Mouse (Mus musculus): ENCODE measurements around the gene Dctn1. TPM values are rescaled to one million over a fixed set of nuclear protein-coding genes. Genes with fewer than 3 reads are reported as not detected.
A peak's percentile ranks its signal among the peaks of the same experiment; 100 is the strongest.

Dctn1 gene
- polyA plus RNA-seq, 1 experiment from 2014 or later = 49.7 TPM

DNA sequence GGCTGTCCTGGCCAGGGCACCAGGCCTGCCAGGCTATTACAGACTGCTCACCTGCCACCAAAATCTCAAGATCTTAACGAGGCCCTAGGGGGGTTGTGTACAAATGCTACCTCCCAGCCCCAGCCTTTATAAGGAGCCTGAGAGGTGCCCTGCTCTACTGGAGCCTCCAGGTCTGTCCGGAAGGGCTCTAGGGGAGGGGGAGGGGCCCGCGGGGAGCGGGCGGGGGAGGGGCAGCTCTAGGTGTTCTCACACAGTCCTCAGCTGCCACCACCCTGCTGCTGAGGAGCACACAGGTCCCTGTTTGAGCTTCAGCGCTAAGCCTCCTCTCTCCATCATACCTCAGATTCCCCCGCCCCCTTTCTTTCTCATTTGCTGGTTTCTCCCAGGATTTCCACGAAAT lies 71.4 kb downstream of the Dctn1 start:
- Histone ChIP-seq H3K9me3 (replicated peaks; ENCODE audit: control insufficient read depth, low read length) (no peaks in the 10 kb centered on the region), H3K36me3 (ENCODE audit: control insufficient read depth, insufficient read depth, low read length) (no peaks in the 10 kb centered on the region), H3K4me1 (ENCODE audit: control insufficient read depth, insufficient read depth, low read length) (peaks cover 27% of the 10 kb centered on the region), H3K4me2 (peak overlapping the region; percentile 57), H3K9ac (ENCODE audit: low read depth, low read length) (peak overlapping the region; percentile 28; the same call in 1 of the 2 replicates), H3K27ac (ENCODE audit: low read depth, low read length) (no peak overlapping the region), H3K27me3 (ENCODE audit: control insufficient read depth, insufficient read depth, low read length) (peaks cover 30% of the 10 kb centered on the region), H3K4me3 (ENCODE audit: low read depth, low read length) (peak overlapping the region; percentile 25)
- 1% methylated on average over 9 of the region's 9 CpGs for WGBS (ENCODE audit: insufficient replicate concordance)
- no peak for ATAC-seq (replicated peaks; ENCODE audit: insufficient number of reproducible peaks, low FRiP score, low TSS enrichment)

DNA sequence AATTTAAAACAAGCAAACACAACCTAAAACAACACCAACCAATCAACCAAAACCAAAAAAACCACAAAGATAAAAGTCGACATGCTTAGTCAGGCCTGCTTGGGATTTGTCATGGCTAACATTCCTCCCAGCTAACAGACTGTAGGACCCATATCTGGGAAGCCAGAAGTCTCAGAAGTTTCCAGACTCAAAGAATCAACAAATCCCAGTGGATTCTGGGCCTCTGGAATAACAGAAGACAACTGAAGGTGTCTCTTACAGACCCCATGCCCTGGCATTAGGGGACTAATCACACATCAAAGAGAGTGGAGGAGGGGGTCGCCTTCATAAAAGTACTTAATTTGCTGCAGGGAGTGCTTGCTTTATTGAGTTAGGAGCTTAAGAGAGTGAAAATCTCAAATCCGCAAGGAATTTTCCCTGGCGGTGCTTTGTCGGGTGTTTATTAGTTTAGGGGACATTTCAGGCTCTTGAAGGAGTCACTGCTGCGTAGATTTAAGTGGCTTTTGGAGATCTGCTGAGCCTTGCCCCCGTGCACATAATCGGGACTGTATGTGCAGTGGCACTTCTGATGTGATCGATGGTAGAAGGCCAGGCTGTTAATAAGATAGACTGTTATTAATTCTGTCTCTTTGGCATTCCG lies 78.8 kb downstream of the Dctn1 start:
- WGBS (ENCODE audit: insufficient replicate concordance) = 57% methylated on average over 10 of the region's 10 CpGs
- ATAC-seq (replicated peaks; ENCODE audit: insufficient number of reproducible peaks, low FRiP score, low TSS enrichment) = no peak
- no peaks in the 10 kb centered on the region for H3K9me3 ChIP-seq (replicated peaks; ENCODE audit: control insufficient read depth, low read length)
- peaks cover 7% of the 10 kb centered on the region; the same call in 1 of the 2 replicates for H3K4me1 ChIP-seq (ENCODE audit: control insufficient read depth, insufficient read depth, low read length)
- H3K27me3 ChIP-seq (ENCODE audit: control insufficient read depth, insufficient read depth, low read length) = peaks cover 3% of the 10 kb centered on the region; the same call in 1 of the 2 replicates
- no peak overlapping the region for H3K9ac ChIP-seq (ENCODE audit: low read depth, low read length)
- H3K27ac ChIP-seq (ENCODE audit: low read depth, low read length) = no peak overlapping the region
- no peaks in the 10 kb centered on the region for H3K36me3 ChIP-seq (ENCODE audit: control insufficient read depth, insufficient read depth, low read length)
- H3K4me3 ChIP-seq (ENCODE audit: low read depth, low read length) = no peak overlapping the region
- H3K4me2 ChIP-seq = no peak overlapping the region

DNA sequence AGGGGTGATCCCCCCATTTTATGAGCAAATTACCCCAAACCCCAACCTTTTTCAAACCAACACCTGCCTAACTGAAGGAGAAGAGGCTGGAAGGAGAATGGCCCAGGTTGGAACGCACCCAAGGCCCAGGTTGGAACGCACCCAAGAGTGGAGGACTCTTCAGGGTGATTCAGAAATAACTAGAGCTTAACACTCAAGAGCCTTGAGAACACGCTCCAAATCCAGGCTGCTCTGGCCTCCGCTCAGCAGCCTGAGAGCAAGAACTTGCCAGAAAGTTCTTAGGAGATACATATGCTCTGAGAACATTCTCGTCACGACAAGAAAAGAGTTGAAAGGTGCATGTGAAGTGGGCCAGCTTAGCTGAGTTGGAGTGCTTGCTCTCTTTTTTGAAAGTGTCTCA lies 79.4 kb downstream of the Dctn1 start:
- H3K4me2 ChIP-seq = no peak overlapping the region
- WGBS (ENCODE audit: insufficient replicate concordance) = 79% methylated on average over 6 of the region's 6 CpGs
- no peak overlapping the region for H3K4me3 ChIP-seq (ENCODE audit: low read depth, low read length)
- no peak overlapping the region for H3K9ac ChIP-seq (ENCODE audit: low read depth, low read length)
- no peaks in the 10 kb centered on the region for H3K36me3 ChIP-seq (ENCODE audit: control insufficient read depth, insufficient read depth, low read length)
- ATAC-seq (replicated peaks; ENCODE audit: insufficient number of reproducible peaks, low FRiP score, low TSS enrichment) = no peak
- H3K27ac ChIP-seq (ENCODE audit: low read depth, low read length) = peak overlapping the region; percentile 43; the same call in 1 of the 2 replicates
- H3K27me3 ChIP-seq (ENCODE audit: control insufficient read depth, insufficient read depth, low read length) = no peaks in the 10 kb centered on the region
- H3K9me3 ChIP-seq (replicated peaks; ENCODE audit: control insufficient read depth, low read length) = no peaks in the 10 kb centered on the region
- H3K4me1 ChIP-seq (ENCODE audit: control insufficient read depth, insufficient read depth, low read length) = peaks cover 5% of the 10 kb centered on the region

DNA sequence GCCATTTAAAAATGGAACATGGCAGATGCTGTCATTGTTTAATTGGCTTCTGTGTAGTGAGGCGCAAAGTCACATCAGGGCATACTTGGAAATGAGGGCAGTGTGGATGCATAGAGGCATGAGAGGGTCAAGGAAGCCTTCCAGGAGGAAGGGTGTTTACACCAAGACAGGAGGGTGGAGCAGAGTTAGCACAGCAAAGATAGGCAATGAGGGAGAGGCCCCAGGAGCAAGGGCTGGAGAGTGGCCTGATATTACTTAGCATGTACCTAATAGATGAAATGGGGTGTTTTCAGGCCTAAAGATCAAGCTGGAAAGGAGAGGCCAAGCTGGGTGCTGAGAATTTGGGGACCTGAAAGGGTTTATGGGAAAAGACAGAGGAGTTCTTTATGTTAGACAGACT lies 80.3 kb downstream of the Dctn1 start:
- no peak overlapping the region for H3K4me3 ChIP-seq (ENCODE audit: low read depth, low read length)
- H3K27ac ChIP-seq (ENCODE audit: low read depth, low read length) = no peak overlapping the region
- no peak overlapping the region for H3K9ac ChIP-seq (ENCODE audit: low read depth, low read length)
- ATAC-seq (replicated peaks; ENCODE audit: insufficient number of reproducible peaks, low FRiP score, low TSS enrichment) = peak; percentile 77; the same call in 1 of the 2 replicates
- no peak overlapping the region for H3K4me2 ChIP-seq
- peaks cover 3% of the 10 kb centered on the region; the same call in 1 of the 2 replicates for H3K4me1 ChIP-seq (ENCODE audit: control insufficient read depth, insufficient read depth, low read length)
- H3K9me3 ChIP-seq (replicated peaks; ENCODE audit: control insufficient read depth, low read length) = no peaks in the 10 kb centered on the region
- 85% methylated on average over 1 of the region's 1 CpGs for WGBS (ENCODE audit: insufficient replicate concordance)
- no peaks in the 10 kb centered on the region for H3K36me3 ChIP-seq (ENCODE audit: control insufficient read depth, insufficient read depth, low read length)
- H3K27me3 ChIP-seq (ENCODE audit: control insufficient read depth, insufficient read depth, low read length) = no peaks in the 10 kb centered on the region

DNA sequence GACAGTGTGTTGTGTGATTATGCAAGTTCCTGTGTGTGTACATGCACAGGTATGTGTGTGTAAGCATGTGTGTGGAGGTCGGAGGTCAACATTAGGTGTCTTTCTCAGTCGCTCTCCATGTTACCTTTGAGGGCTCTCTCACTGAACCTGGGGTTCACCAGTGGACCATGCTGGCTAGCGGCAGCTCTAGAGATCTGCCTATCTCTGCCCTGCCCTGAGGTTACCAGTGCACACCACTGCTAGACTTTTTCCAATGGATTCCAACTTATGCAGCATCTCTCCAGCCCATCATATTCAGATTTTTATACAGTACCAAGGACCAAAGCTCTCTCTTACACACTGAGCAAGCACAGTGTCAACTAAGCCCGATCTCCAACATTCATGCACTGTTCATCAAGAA lies 81.0 kb downstream of the Dctn1 start:
- 82% methylated on average over 4 of the region's 4 CpGs for WGBS (ENCODE audit: insufficient replicate concordance)
- no peaks in the 10 kb centered on the region for H3K36me3 ChIP-seq (ENCODE audit: control insufficient read depth, insufficient read depth, low read length)
- H3K27me3 ChIP-seq (ENCODE audit: control insufficient read depth, insufficient read depth, low read length) = no peaks in the 10 kb centered on the region
- no peak overlapping the region for H3K9ac ChIP-seq (ENCODE audit: low read depth, low read length)
- ATAC-seq (replicated peaks; ENCODE audit: insufficient number of reproducible peaks, low FRiP score, low TSS enrichment) = no peak
- H3K4me2 ChIP-seq = peak overlapping the region; percentile 27; the same call in 1 of the 2 replicates
- peaks cover 3% of the 10 kb centered on the region; the same call in 1 of the 2 replicates for H3K4me1 ChIP-seq (ENCODE audit: control insufficient read depth, insufficient read depth, low read length)
- no peak overlapping the region for H3K27ac ChIP-seq (ENCODE audit: low read depth, low read length)
- H3K4me3 ChIP-seq (ENCODE audit: low read depth, low read length) = no peak overlapping the region
- H3K9me3 ChIP-seq (replicated peaks; ENCODE audit: control insufficient read depth, low read length) = no peaks in the 10 kb centered on the region

DNA sequence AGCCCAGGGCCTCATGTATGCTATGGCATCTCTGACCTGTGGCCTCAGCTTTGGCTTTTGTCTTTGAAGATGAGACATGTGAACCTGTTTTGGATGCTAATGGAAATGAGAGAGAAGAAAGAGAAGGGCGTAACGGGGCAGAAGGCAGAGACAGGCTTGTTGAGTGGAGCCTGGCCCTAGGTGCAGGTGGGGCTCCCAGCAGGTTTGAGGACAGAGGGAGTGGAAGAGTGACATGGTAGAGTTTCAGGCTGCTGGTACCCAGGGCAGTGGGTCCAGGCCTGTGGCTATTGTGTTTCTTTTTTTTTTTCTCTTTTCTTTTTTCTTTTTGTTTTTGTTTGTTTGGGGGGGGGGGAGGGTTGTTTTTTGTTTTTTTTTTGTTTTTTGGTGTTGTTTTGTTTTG lies 81.4 kb downstream of the Dctn1 start:
- no peaks in the 10 kb centered on the region for H3K27me3 ChIP-seq (ENCODE audit: control insufficient read depth, insufficient read depth, low read length)
- peak overlapping the region; percentile 27; the same call in 1 of the 2 replicates for H3K4me2 ChIP-seq
- no peak overlapping the region for H3K9ac ChIP-seq (ENCODE audit: low read depth, low read length)
- H3K36me3 ChIP-seq (ENCODE audit: control insufficient read depth, insufficient read depth, low read length) = no peaks in the 10 kb centered on the region
- no peaks in the 10 kb centered on the region for H3K9me3 ChIP-seq (replicated peaks; ENCODE audit: control insufficient read depth, low read length)
- no peak overlapping the region for H3K4me3 ChIP-seq (ENCODE audit: low read depth, low read length)
- peaks cover 3% of the 10 kb centered on the region; the same call in 1 of the 2 replicates for H3K4me1 ChIP-seq (ENCODE audit: control insufficient read depth, insufficient read depth, low read length)
- no peak for ATAC-seq (replicated peaks; ENCODE audit: insufficient number of reproducible peaks, low FRiP score, low TSS enrichment)
- 90% methylated on average over 2 of the region's 2 CpGs for WGBS (ENCODE audit: insufficient replicate concordance)
- no peak overlapping the region for H3K27ac ChIP-seq (ENCODE audit: low read depth, low read length)

Other genes with a start within 250 kb of the Dctn1 start
- 0.04 and 0.15 TPM in 2 replicates for gene Sema4f, start 226.2 kb upstream of the Dctn1 start, polyA plus RNA-seq (2014; fragmentation: Nextera tagmentation; extraction: Ambion mirVana)
- 0.70 and 1.1 TPM in 2 replicates for gene M1ap, start 219.0 kb upstream of the Dctn1 start, polyA plus RNA-seq (2014; fragmentation: Nextera tagmentation; extraction: Ambion mirVana)
- gene Dok1, start 132.4 kb upstream of the Dctn1 start, polyA plus RNA-seq (2014; fragmentation: Nextera tagmentation; extraction: Ambion mirVana) = 6.3 and 6.8 TPM in 2 replicates
- gene Loxl3, start 131.7 kb upstream of the Dctn1 start, polyA plus RNA-seq (2014; fragmentation: Nextera tagmentation; extraction: Ambion mirVana) = 4.5 and 5.7 TPM in 2 replicates
- gene Aup1, start 111.4 kb upstream of the Dctn1 start, polyA plus RNA-seq (2014; fragmentation: Nextera tagmentation; extraction: Ambion mirVana) = 99.8 and 109 TPM in 2 replicates
- 41.8 and 43.3 TPM in 2 replicates for gene Htra2, start 110.6 kb upstream of the Dctn1 start, polyA plus RNA-seq (2014; fragmentation: Nextera tagmentation; extraction: Ambion mirVana)
- 0.24 and 0.30 TPM in 2 replicates for gene Dqx1, start 108.1 kb upstream of the Dctn1 start, polyA plus RNA-seq (2014; fragmentation: Nextera tagmentation; extraction: Ambion mirVana)
- 0.23 TPM in 1 of 2 replicates, not detected in the other for gene Tlx2, start 95.6 kb upstream of the Dctn1 start, polyA plus RNA-seq (2014; fragmentation: Nextera tagmentation; extraction: Ambion mirVana)
- 15.1 and 17.0 TPM in 2 replicates for gene Pcgf1, start 88.1 kb upstream of the Dctn1 start, polyA plus RNA-seq (2014; fragmentation: Nextera tagmentation; extraction: Ambion mirVana)
- 0.46 and 0.52 TPM in 2 replicates for gene Lbx2, start 79.6 kb upstream of the Dctn1 start, polyA plus RNA-seq (2014; fragmentation: Nextera tagmentation; extraction: Ambion mirVana)
- gene Ccdc142, start 64.3 kb upstream of the Dctn1 start, polyA plus RNA-seq (2014; fragmentation: Nextera tagmentation; extraction: Ambion mirVana) = 0.97 and 2.1 TPM in 2 replicates
- gene Gm42688, start 64.3 kb upstream of the Dctn1 start, polyA plus RNA-seq (2014; fragmentation: Nextera tagmentation; extraction: Ambion mirVana) = 1.1 and 1.2 TPM in 2 replicates
- gene Mrpl53, start 56.9 kb upstream of the Dctn1 start, polyA plus RNA-seq (2014; fragmentation: Nextera tagmentation; extraction: Ambion mirVana) = 138 and 144 TPM in 2 replicates
- gene Mogs, start 50.4 kb upstream of the Dctn1 start, polyA plus RNA-seq (2014; fragmentation: Nextera tagmentation; extraction: Ambion mirVana) = 19.1 and 19.8 TPM in 2 replicates
- gene Wbp1, start 44.4 kb upstream of the Dctn1 start, polyA plus RNA-seq (2014; fragmentation: Nextera tagmentation; extraction: Ambion mirVana) = 76.0 and 87.2 TPM in 2 replicates
- gene Ino80b, start 40.5 kb upstream of the Dctn1 start, polyA plus RNA-seq (2014; fragmentation: Nextera tagmentation; extraction: Ambion mirVana) = 11.1 and 12.2 TPM in 2 replicates
- 10.8 and 12.4 TPM in 2 replicates for gene Rtkn, start 30.5 kb upstream of the Dctn1 start, polyA plus RNA-seq (2014; fragmentation: Nextera tagmentation; extraction: Ambion mirVana)
- 4.5 and 6.9 TPM in 2 replicates for gene Wdr54, start 9.5 kb upstream of the Dctn1 start, polyA plus RNA-seq (2014; fragmentation: Nextera tagmentation; extraction: Ambion mirVana)
- gene 1700003E16Rik, start 9.5 kb upstream of the Dctn1 start, polyA plus RNA-seq (2014; fragmentation: Nextera tagmentation; extraction: Ambion mirVana) = 0.14 and 0.27 TPM in 2 replicates
- 0.21 and 0.38 TPM in 2 replicates for gene Slc4a5, start 53.9 kb downstream of the Dctn1 start, polyA plus RNA-seq (2014; fragmentation: Nextera tagmentation; extraction: Ambion mirVana)
- gene Mthfd2, start 160.0 kb downstream of the Dctn1 start, polyA plus RNA-seq (2014; fragmentation: Nextera tagmentation; extraction: Ambion mirVana) = 44.5 and 45.4 TPM in 2 replicates
- gene Mob1a, start 160.1 kb downstream of the Dctn1 start, polyA plus RNA-seq (2014; fragmentation: Nextera tagmentation; extraction: Ambion mirVana) = 42.2 and 49.5 TPM in 2 replicates
- 279 and 280 TPM in 2 replicates for gene Bola3, start 183.2 kb downstream of the Dctn1 start, polyA plus RNA-seq (2014; fragmentation: Nextera tagmentation; extraction: Ambion mirVana)

All from heart, embryonic 11.5 days (tissue).